Mouse (Mus musculus) cerebellum, postnatal 14 days (tissue): ENCODE results near the gene Vmp1.
A peak's percentile ranks its signal among the peaks of the same experiment; 100 is the strongest.

Experiments used
- DNase-seq, 2 experiments: peaks; one replicate each; pipeline ENCODE4 v3.0.0; 2021; ENCODE audit warnings: mixed read lengths in 2 of 2

The Vmp1 gene

DNA sequence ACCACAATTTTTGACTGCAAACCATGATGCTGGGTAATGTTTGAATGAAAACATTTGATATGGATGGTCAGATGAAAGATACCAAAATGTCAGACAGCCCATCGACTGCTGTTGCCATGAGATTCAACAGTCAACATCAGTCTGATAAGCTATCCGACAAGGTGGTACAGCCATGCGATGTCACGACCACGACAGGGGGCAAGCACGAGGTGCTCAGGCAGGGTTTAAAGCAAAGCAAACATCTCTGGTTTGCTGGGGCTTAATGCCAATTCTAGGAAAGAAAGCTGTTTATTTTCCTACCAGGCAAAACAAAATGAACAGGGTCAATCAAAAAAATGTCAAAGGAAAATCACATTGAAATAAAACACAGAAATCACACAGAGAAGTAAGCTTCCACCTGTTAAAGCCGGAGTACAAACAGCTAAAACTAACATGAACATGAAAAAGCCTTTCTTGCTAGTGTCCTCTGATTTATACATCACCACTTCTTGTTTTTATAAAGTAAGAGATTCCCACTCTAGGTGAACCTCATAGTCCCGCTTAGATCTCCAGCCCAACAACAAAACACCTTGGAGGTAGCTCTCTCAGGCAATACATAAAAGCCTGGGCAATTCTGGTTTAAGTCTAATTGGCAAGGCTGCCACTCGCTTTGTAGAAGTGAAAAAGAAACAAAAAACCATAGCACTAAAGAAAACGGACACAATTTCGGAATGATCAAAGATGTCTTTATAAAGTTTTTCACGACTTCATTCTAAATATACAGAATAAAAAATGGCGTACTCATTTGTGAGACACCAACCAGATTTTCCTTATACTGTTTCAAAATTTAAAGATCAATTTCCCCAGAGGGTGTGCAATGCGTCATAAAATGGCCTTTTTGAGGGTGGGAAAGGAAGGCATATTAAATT is 99.4 kb downstream of the Vmp1 start:
- no peak for DNase-seq

DNA sequence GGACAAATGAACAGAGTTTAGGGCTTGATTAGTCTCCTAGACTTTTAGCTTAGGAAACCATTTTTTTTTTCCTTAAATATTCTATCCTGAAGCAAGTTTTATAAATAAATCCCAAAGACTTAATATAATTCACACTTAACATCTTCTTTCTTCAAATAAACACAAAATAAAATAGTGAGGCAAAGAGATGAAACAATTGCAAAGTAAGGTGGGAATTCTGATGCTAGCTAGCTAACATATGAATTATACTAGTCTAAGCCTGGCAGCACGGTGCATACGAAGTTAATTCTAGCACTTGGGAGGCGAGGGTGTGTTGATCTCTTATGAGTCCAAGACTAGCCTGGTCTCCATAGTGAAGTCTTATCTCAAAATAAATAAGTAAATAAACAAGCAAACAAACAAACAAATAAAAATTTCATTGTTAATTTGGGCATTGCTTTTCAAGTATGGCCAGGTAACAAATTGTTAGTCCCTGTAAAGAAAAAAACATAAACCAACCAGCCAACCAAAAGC is 100.3 kb downstream of the Vmp1 start:
- no peak for DNase-seq

DNA sequence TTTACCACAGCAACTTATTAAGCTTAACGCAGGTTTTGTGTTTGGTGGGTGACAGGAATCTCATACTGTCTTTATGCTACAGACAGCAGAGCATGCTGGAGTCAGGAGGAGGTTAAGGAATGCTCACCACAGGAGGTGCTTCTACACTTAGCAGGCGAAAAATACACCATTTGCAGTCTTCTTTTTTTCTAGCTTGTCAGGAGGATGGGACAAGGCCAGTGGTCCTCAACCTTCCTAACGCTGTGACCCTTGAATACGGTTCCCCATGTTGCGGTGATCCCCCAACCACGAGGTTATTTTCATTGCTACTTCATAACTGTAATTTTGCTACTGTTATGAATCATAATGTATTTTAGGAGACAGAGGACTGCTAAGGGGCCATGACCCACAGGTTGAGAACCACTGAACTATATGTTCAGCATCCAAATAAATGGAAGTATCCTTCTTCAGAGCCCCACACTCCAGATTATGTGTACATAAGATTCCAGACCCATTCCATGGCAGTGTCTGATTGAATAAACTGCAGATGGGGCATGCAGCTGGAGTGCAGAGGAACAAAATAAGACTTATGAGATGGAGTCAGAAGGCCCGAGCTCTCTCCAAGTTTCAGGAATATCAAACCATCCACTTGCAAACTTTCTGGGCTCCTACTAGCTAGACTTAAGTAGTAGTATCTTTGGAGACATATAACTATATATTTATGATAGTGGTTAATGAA is 100.9 kb downstream of the Vmp1 start:
- DNase-seq, result no peak

DNA sequence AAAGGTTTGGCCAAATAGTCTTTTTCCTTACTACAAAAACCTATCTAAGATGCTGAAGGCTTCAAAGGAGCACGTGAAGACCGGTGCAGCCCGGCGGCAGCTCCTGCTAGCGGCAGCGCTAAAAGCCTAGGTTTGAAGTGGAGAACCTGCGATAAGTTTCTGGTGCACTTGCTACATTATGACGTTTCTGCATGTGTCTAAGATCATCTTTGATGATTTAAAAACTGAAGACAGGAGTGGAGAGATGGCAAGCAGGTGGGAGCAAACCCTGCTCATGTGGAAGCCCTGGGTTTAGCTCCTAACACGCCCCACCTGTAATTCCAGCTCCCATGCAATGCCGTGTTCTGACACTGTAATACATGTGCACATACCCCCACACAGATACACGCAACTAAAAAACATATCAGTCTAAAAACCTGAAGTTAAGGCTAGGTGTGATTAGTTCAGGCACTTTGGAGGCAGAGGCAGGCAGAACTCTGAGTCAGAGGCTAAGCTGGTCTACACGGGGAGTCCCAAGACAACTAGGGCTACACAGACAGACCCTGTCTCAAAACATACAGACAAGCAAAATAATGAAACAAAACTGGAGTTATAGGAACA is 101.6 kb downstream of the Vmp1 start:
- no peak for DNase-seq

DNA sequence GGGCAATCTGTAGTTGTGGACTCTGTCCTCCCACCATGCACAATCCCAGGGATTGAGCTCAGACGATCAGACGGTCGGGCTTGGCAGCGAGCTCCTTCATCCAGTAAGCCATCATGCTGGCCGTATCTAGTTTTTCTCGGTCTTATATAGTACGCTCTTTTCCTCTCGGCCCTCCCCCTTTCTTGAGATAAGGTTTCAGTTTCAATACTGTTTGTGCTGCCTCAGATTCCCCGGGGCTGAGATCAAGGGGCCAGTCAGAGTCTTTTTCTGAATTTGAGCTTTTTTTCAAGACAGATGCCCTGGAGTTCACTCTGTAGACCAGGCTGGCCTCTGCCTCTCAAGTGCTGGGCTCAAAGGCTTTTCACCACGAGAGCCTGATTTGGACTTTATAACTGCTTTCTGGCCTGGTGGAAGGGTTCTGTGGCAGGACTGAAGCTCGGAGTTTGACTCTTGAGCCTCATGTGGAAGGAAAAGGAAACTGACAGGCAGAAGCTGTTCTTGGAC is 102.3 kb downstream of the Vmp1 start:
- DNase-seq, result no peak

DNA sequence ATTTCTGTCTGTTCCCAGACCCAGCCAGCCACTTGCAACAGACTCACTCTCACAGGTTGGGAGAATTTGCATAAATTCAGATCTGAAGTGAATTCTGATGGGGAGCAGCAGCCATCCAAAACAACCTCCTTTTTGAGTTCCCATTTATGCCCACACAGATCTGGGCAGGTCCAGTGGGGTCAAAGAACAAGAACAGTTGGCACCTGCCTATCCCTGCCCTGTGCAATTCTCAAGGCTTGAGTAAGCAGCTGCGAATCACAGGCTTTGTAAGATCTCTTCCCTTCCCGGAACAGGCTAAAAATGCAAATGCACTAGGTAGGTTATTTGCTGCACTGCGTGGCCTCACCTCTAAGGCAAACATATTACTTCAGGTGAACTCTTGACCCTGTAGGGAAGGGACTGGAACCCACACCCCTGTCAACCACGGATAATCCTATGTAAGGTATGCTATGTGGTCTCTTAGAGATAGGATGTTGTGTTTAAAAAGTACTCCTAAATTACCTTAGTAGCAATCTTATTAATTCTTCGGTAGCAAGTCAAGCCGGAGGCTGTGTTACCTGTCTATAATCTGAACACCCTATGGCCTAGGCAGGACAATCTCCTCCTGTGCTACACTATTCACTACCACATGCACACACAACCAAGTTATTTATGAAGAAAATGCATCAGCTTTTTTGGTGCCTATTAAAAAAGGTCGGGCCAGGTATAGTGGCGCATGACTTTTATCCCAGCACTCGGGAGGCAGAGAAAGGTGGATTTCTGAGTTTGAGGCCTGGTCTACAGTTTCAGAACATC is 103.1 kb downstream of the Vmp1 start:
- DNase-seq, result no peak

DNA sequence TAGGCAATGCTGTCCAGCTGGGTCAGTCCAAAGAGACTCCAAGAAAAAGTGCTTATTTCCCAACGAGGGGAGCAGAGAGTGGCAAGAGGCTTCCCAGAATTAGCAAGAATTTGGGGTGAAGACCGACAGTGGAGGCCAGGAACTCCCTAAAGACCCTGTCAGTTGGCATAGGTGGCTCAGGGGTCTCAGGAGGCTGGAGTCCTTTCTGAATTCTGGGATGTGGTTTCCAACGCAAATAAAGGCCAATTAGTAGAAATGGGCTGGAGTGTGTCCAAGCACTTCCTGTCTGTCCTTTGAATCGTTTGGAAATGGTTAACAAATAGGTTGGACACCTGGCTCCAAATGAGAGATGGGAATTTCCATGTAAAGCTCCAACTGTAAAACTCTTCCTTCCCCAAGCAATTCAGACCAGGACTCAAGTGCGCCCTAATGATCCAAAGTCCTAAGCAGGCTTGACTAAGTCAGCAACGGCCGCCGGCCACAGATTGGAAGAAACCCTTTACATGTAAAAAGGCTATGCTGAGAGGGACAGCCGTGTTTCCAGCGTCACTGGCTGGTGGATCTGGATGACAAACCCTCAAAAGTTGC is 103.8 kb downstream of the Vmp1 start:
- DNase-seq, result no peak

DNA sequence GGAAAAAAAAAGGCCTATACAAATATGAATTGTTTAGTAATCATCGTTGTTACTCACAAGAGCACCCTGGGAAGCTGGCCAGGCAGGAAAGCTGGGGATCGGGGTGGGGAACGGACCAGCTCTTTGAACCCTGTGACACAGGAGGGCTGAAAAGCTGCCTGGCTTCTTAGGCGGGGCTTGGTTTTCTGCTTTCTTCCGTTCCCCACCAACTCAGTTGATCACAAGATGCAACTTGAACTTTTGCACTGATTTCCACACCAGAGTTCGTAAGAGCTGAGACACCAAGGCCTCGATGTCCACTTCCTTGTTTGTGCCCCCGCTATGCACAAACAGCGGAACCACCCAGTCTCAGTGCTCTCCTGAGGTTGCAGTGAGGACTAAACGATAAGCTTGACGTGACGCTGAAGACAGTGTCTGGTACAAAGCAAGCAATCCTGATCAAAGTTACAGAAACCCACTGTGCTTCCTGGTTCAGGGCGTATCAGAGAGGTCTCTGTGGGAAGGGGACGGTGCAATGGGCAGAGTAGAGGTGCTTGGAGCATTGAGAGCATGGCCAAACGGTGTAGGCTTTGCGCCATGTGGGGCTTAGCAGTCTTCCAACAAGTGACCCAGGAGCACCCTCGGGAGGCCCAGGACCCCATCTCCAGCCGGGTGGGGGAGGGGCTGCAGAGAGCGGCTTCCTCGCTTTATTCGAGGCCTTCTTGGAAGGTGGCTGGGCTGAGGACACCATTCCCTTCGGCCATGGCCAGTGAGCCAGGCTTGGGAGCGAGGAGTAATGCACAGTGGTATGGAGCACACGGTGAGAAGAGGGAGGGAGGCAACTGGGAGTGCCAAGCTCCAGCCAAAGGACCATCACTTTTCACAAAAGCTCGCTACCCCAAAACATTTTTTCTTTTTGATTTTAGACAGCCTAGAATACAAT is 104.6 kb downstream of the Vmp1 start:
- DNase-seq, result no peak

DNA sequence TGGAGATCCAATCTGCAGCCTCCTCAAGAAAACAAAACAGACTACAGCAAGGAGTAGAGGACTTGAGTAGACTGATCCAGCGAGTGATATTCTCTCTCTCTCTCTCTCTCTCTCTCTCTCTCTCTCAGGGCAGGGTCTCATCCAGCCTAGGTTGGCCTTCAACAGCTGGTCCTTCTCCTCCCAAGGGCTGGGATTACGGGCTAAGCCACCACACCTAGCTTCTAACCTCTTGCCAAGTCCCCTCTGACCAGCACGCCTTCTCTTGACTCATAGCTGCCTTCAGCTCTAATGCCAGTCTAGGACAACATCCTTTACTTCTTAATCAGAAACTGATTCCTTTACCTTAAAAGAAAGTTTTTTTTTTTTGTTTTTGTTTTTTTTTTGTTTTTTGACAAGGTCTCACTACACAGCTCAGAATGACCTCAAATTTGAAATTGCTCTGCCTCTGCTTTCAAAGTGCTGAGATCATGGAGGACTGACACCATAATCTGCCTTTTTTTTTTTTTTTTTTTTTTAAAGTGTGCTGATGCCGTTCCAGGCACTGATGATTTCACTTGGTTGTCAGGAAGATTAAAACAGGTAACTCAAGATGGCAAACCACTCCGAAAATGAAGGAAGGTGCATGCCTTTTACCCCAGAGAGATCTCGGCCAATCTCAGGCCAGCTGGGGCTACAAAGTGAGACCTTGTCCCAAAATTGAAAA is 105.4 kb downstream of the Vmp1 start:
- no peak for DNase-seq

DNA sequence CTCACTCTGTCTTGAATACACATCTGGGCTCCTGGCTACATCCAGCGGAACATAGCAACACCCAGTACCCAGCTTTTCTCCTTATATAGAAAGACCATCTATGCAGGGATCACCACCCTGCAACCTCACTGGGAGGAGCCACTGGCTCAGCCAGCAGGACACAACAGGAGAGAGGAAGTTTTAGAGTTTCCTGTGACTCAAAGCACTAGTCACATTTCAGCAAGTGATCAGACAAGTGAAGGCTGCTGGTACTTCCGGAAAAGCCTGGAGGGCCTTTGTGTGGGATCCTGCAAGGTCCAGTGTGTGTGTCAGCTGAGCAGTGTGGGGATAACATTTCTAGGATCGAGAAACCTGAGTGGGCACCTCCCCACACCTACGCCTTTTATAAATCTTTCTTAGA is 106.4 kb downstream of the Vmp1 start:
- no peak for DNase-seq

DNA sequence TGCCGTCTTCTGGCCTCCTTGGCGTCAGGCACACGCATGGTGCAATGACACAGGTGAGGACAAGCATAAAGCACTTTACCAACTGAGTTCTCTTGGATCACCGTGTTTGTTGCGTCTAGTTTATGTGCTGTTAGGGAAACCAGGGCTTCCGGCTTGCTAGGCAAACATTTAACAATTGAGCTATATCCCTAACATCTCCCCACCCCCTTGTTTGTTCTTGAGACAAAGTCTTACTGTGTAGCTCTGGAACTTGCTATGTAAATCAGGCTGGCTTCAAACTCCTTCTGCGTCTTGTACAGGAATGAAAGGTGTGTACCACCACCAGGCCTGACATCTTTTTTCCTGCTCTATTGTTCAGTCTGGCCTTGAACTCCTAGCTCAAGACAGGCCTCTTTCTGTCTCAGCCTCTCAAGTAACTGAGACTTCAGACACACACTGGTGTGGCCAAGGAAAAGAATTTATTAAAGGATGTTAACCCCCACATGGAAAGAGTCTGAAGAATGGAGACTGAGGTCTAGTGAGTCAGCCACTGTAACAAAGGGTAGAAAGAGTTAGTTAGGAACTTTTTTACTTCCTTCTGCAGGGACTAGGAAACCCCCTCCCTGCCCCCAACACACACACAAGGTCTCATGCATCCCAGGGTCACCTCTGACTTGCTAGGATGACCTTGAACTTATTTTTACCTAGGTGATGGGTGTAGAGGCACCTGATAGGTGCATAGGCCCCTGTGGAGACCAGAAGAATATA is 107.8 kb downstream of the Vmp1 start:
- DNase-seq, result no peak

DNA sequence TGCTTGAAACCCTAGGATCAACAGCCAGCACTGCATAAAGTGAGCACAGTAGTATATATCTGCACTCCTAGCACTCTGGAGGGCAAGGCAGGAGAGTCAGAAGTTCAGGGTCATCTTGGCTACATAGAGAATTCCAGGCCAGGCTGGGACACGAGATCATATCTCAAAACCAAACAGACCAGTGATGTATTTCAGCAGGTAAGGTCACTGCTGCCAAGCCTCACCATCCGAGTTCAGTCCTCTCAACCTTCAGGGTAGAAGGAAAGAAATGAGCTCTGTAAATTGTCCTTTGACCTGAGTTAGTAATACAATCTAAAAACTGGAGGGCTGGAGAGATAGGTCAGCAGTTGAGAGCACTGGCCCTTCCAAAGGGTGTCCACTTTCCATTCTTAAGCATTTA is 109.2 kb downstream of the Vmp1 start:
- DNase-seq, result no peak

DNA sequence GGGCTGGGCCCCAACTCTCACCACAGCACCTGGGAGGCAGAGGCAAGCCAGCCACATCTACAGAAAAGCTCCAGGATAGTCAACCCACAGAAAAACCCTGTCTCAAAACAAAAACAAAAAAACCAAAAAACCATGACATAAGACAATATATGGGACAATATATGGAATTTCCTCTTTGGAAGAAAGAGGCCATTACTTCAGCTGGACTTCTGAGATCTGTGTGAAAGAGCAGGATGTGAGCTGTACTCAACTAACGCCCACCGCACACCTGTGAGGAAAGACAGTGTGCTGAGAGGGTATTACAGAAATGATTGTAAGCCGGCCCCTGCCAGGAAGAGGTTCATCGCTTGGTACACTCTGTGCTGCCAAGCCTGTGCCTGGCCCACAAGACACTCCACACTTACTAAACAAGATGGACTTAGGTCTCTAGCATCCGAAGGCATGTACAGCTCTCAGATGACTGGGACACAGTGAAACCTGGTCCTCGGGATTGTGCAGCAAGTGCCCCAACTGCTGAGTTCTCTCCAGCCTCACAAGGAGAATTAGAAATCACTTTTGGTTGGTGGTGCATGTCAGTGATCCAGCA is 109.9 kb downstream of the Vmp1 start:
- DNase-seq, result no peak

DNA sequence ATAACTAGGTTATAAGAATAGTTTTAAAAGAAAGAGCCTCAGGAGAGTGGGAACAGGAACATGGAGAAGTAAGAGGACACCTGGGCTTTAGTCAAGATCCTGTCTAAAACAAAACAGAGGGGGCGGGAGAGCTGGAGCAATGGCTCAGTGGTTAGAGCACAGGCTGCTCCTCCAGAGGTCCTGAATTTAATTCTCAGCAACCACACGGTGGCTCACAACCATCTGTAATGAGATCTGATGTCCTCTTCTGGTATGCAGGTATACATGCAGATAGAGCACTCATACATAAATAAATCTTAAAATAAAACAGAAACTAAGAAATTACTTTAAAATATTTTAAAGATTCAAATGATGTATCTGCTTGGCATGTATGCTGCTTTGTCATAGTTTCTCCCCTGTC is 111.0 kb downstream of the Vmp1 start:
- DNase-seq, result no peak

DNA sequence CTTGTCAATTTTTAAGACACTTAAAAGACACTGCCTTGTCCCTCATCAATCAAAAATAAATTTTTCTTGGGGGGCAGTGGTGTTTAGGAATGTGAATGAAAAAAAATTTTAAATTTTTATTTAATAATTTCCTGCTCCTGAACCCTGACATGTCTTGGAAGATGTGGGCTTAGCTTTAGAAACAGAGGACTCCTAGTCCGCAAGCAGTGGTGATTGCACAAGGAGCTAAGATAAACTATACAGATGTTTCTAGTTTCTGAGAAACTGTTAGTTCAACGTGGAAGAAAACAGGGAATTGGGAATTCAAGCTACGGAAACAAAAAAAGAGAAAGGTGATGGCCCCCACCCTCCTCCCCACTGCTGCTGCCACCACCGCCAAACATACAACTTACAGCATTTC is 111.8 kb downstream of the Vmp1 start:
- no peak for DNase-seq

DNA sequence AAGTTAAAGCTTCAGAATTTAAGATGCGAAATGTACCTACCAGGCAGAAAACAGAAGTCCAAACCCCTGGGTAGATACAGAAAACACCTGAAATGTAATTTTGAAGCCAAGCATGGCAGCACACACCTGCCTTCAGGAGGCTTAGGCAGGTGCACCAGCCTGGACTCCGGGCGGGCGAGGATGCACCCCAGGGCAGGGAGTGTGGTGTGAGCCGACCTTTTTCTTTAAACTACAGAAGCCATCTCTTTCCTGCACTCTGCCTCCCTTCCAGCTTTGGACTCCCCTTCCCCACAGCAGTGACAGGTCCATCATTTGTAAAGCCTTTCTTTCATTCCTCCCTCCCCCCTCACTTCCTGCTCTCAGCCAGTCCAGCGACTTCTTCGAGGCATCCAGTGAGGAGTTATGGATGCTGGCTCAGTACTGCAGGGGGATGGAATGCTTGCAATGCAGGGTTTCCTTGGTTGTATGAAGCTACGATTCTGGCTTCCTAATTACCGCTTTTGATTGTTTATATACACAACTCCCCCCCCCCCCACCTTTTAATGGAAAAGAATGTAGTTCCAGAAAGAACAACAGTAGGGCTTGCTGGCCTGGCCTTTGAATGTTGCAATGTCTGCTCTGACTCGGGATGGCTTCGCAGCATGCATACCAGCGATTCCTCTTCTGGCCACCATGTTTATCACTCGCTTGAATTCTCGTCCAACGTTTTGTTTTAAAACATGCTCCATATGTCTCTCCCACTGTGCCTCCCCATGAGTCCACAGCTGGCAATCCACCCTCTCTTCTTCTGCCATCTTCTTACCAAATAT is 112.4 kb downstream of the Vmp1 start:
- peak; percentile 34 to 40 for DNase-seq

DNA sequence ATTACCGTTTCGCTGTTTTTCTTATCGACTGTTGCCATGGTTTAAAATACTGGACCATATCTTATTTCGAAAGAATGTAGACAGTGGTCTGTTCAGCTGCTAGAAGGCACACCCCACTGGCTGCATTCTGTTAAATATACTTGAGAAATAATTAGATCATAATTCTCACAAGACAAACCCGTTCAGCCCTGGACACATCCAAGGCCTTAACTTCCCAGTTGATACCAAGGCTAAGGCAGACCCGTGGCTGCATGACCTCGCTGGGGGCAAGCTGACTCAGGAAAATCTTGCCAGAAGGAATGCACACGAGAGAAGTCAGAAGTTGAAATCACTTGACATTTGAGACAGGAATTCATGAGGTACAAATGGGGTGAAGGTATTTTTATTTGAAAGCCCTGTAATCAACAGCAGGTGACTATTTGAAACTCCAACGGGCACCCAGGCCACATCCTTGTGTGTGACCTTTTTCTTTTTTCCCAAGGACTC is 113.3 kb downstream of the Vmp1 start:
- DNase-seq, result no peak

DNA sequence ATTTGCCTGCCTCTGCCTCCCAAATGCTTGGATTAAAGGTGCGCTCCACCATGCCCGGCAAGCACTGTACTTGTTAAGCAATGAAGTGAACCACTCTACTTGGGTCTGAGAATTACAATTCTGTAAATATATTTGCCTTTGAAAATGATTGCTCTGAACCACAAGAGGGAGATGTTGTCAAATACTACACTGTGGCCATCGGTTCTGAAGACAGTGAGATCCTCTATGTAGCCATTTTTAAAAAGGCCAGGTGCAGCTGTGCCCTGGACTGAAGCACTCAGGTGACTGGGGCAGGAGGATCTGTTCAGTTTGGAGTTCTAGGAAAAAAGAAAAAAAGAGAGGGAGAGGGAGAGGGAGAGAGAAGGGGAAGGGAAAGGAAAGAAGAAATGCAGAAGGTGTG is 115.2 kb downstream of the Vmp1 start:
- peak in 1 of 2 experiments; percentile 15 for DNase-seq
